Mouse (Mus musculus) brain, embryonic 14.5 days (tissue): ENCODE measurements around the gene Pmepa1. TPM values are rescaled to one million over a fixed set of nuclear protein-coding genes. Genes with fewer than 3 reads are reported as not detected.
A peak's percentile ranks its signal among the peaks of the same experiment; 100 is the strongest.

Experiments used
- DNase-seq: peaks from one replicate; pipeline ENCODE4 v3.0.0-alpha.2; 2011; ENCODE audit warnings: low read depth
- CTCF ChIP-seq: fragments of 200-500 bp; IDR thresholded peaks from 2 replicates; pipeline ENCODE4 v1.5.1; 2012; ENCODE audit warnings: inconsistent platforms, mild to moderate bottlenecking, moderate library complexity, borderline replicate concordance; ENCODE audit not compliant: insufficient read depth, insufficient read length; ENCODE audit errors: extremely low read depth
- POLR2A ChIP-seq: fragments of 200-500 bp; IDR thresholded peaks from 2 replicates; pipeline ENCODE4 v1.6.1; 2012; ENCODE audit warnings: mild to moderate bottlenecking, inconsistent platforms, borderline replicate concordance; ENCODE audit not compliant: poor library complexity, insufficient read depth, insufficient read length, severe bottlenecking; ENCODE audit errors: extremely low read depth
- polyA plus RNA-seq: library from polyadenylated mRNA; depleted of rRNA; stranded (reverse); fragments of >200 nt; gene quantifications from 2 replicates; pipeline ENCODE4 v1.2.3, GENCODE M21; 2012

Pmepa1 gene
- polyA plus RNA-seq, 1 experiment, result 31.7 TPM

DNA sequence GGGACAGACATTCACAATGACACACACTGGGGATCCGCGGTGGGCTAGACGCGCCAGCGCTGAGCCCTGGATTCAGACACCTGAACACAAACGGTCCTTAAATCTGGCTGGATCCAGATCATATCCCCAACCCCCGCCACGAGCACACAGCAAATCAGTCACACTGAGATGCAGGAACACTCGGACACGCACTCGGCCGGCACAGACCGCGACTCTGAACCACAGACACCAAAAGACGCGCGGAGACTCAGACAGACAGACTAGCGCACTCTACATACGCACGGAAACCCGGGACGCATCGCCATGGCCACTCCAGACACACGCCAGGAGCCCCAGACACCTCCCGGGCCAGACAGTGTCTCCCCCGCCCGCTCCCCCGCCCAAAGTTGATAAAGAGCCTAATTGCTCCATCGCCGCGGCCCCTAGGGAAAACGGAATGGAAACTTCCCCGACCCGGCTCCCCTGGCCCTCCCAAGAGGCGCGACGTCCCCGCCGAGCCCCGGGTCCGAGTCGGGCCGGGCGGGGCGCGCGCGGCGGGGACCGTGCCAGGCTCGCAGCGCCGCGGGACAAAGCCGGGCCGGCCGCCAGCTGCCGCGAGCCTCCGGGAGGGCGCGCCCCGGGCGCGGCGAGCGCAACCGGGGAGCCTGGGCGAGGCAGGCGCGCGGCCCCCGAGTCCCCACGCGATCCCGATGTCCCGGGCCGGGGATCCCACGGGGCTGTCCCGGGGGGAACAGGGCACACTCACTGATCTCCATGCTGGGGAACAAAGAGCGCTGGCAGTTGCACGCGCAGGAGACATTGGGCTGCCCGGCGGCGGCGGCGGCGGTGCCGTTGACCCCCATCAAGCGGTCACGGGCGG lies 761 bp downstream of the Pmepa1 start:
- TF ChIP-seq POLR2A (no peak), CTCF (no peak)
- peak; percentile 68 for DNase-seq

DNA sequence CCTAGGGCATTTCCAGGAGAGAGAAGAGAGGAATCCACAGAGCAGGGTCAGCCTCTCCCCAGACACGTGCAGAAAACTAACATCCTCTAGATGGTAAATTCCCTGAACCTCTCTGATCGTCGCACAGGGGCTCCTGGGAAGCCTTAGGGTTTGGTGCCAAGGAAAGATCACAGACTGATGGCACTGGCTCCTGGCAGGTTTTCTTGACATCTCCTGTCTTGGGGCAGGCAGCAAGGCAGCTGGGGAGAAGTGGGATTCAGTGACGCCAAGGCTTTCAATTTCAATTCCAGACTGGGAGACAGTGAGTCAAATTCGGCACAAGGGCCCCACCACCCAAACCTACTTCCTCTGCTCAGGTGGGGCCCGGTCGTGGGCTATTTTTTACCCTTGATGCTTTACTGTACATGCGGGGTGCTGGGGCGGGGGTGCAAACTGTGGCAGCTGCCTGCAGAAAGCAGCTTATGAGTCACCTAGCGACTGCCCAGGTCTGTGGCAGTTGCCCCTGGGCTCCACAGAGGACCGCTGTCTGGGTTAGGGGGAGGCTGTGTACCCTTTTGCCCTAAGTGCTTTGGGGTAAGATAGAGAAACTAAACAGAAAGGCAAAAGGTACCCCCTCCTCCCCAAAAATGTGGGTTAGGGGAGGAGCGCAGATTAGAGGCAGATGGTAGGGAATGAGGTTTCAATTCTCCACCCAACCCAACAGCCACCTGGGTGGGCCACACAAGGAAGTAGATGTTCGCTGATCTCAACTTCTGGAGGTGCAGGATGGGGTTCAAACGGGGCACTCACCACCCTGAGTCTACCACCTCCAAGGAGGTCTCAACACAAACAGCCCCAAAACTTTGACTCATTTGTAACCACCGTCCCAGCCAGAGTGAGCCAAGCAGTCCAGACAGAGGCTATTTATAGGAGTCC lies 1.6 kb downstream of the Pmepa1 start:
- TF ChIP-seq CTCF (no peak), POLR2A (no peak)
- peak; percentile 39 for DNase-seq

DNA sequence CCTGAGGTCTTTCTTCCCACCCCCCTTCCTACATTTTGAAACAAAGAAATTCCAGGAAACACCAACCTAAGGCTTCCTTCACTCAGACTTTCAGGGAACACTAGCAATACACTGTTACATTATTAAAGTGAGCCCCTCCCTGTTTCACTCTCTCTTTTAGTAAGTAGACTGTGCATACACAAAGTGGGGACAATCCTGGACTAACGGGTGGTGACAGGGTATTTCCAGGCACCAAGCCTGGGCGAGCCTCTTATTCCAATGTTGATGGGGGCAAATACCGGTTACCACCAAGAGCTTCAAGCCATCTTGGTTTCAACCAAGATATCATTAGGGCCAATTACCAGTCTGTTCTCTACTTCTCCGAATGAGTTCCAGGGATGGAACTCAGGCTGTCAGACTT lies 2.4 kb downstream of the Pmepa1 start:
- TF ChIP-seq POLR2A (no peak), CTCF (no peak)
- DNase-seq, result no peak

DNA sequence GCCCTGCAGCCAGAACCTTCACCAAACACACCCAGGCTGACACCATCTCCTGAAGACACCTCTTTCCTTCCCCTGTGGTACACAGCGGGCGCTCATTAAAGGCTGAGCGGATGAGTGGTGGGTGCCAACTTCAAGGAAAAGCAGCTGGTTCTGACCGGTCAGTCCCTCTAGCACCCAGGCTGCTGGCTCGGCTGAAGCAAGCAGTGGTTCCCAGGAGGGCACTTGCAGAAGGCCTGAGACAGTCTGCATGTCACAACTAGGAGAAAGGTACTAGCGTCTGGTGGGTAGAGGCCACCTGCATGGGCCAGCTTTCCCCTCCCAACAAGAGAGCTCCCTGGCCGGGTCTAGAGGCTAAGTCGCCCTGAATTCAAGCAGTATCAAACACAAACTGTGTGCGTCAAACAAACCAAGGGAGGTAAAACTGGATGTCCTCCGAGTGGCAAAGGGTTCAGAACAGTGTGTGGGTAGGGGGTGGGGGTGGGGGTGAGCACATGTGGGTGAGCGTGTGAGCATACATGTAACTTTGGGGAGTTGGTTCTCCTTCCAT lies 3.9 kb downstream of the Pmepa1 start:
- no peak for TF ChIP-seq CTCF
- TF ChIP-seq POLR2A, result no peak
- no peak for DNase-seq

DNA sequence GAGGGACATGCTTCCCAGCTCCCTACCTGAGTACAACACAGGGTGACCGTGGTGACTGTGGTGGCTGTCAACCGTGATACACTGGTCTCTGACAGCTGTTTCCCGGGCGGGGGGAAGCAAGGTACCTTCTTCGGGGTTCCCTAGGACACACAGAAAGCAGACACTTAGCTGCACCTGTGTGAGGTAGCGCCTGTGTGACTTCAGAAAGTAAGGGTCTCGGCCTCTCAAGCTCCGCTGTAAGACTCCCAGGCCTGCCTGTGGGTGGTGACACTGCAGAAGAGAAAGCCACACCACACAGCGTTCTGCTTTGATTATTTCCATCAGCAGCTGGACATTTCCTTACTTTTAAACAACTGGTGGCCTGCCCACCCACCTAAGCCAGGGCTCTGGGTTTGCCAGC lies 4.8 kb downstream of the Pmepa1 start:
- no peak for DNase-seq
- TF ChIP-seq POLR2A, result no peak
- TF ChIP-seq CTCF, result no peak

DNA sequence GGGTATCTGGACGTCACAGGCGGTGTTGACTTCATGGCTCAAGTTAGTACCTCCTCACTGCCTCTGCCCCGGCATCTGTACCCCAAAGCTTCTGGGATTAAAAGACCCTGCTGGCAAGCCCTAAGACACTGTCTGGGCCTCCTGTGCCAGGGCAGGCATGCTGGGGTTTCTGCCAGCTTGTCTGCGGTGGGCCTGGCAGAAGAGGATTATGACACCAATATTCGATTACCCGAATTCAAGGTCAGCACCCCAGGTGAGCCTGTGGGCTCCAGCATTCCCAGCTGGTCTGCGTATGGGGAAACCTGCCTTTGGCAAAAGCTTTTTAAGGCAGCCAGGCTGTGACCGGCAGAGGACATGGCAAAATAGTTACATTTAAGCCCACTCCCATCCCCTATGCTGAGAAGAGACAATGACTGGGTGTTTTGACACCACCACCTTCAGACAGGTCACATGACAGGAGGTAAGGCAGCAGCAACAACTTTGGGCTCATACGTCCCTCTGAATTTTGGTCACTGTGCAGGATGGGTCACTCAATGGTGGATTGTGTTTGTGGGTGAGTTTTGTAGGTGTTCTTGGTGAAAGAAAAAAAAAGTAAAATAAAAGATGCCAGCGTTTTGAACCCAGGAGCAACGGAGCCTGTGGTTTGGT lies 5.6 kb downstream of the Pmepa1 start:
- no peak for TF ChIP-seq POLR2A
- TF ChIP-seq CTCF, result no peak
- no peak for DNase-seq

DNA sequence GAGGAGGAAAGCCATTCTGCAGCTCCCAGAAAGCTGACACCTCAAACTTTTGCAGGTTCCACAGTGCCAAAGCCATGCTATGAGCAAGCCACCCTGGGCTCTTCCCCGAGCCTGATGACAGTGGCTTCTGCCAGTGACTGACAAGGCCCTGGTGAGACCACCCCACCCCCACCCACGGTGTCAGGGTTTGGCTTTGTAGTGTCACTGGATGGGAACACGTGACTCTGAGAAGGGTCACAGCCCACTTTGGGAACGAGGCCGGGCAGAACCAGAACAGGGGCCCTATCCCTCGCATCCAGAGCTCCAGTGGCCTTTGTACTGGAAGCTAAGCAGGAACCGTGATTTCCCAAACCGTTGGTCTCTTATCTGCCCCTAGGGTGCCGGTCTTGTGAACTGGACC lies 6.1 kb downstream of the Pmepa1 start:
- no peak for TF ChIP-seq POLR2A
- TF ChIP-seq CTCF, result no peak
- no peak for DNase-seq

DNA sequence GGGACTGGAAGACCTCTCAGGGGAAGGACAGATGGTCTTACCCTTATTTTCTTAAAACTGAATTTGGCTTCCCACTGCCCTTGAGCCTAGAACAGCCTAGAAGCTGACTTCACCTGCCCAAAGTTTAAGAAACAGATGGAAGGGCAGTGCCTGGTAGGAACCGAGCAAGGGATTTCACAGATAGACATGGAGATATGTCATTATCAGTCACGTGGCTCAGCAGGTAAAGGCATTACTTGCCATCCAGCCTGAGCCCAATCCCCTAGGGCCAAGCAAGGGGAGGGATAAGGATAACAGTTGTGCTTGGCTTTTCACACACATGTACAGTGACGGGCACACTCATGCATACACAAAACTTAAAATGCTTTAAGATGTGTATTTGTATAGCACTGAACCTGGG lies 8.8 kb downstream of the Pmepa1 start:
- TF ChIP-seq CTCF, result no peak

DNA sequence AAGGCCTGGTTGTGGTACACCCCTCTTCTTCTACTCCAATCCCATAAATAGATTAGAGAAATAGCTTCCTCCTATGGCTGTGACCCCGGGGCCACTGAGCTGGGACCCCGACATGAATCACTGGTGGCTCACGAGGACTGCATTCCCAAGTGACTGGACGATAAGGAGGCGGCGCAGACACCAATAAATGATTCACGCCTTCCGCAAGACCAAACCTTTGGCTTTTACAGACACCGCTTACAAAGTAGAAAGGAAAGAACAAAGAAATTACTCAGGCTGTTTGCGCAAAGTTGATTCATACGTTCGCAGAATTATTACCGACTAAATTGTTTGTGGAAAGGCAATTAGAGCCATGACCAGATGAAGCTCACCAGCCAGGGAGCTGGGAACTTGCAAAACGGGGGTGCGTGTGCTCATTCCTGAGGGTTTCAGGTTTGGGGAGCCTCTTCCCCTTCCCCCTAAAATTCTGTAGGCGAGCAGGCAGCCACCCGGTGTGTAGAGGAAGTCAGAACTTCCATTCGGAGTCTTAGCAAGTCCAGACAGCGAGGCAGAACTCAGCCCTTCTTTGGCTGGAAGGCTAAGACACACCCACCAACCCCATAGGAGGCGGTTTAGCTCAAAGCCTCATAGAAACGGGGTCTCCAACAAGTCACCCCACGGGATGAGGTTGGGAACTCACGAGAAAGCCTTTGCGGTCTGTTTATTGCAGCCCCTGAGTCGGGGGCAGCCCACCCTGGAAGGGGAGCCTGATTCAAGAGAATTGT lies 9.8 kb downstream of the Pmepa1 start:
- TF ChIP-seq POLR2A, result no peak
- TF ChIP-seq CTCF, result no peak
- no peak for DNase-seq

More for the DNA sequence above, 8.8 kb downstream of the Pmepa1 start:
- DNase-seq, result no peak

DNA sequence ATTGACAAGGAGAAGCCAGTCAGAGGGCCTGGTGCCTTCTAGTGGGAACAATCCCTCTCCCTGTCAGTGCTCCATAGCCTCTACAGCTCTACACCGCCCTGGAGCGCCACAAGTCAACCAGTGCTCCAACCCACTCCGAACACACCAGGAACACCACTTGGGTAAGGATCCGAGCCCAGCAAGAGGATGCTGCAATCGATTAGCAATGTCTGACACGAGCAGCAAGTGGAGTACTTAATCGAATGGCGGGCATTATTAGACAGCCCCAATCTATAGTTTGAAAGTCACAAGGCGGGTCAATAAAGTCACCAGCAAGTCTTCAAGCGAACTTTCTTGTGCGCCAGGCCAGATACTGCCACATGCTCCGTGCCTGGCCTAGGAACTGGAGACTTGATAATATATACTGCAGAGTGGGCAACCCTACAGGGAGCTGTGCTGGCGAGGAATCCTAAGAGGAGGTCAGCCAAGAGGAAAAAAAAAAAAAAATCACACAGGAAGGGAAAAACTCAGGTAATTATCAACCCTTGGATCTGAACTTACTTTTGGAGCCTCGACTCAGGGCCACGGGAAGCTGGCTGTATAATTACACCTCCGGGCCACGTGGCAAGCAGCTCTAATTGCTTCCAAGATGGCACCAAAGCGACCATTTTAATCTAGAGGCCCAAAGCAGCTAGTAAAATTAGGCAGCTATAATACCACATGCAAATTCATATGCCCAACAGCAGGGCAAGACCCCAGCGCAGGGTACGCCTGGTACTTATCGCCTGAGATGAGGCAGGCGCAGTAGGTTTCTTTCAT lies 10.7 kb downstream of the Pmepa1 start:
- TF ChIP-seq POLR2A, result no peak
- TF ChIP-seq CTCF, result no peak
- DNase-seq, result no peak
